In the genomic region with DNA sequence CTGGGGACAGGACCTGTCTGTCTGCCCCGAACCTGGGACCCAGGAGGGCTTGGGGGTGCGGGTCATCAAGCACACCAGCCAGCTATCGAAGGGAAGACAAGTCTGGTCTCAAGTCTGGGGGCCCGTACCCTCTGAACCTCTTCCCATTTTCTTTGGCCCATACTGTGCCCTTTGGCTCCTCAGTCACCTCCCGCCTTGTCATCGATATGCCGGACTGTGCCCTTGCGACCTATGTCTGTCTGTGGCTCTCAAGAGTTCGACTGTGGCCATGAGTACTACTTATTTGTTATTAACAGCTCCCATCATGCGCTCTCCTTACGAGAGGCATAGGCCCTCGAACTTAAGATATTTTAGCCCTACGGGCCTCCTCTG, we compare ENCODE assay signal across 8 mouse cellular contexts. TPM values are rescaled to one million over a fixed set of nuclear protein-coding genes. Genes with fewer than 3 reads are reported as not detected.
A peak's percentile ranks its signal among the peaks of the same experiment; 100 is the strongest.
DNase-seq lines count a peak whose midpoint lies in the region; ATAC-seq and TF ChIP-seq lines count a peak whose summit lies in the region.

No protein-coding gene starts in this region.

- no peaks in the 10 kb centered on the region for H3K27me3 ChIP-seq in erythroblast, embryonic 14.5 days (ENCODE audit: control insufficient read depth)
- H3K27me3 ChIP-seq in thymus, adult 2 months (ENCODE audit: control insufficient read depth, insufficient read depth, low read length) = no peaks in the 10 kb centered on the region
- no peaks in the 10 kb centered on the region for H3K27me3 ChIP-seq in liver, embryonic 15.5 days

- H3K9ac ChIP-seq in liver, embryonic 15.5 days = peak overlapping the region; percentile 84

- peak overlapping the region; percentile 85 for H3K4me2 ChIP-seq in liver, embryonic 15.5 days

- H3K36me3 ChIP-seq in erythroblast, embryonic 14.5 days (ENCODE audit: control insufficient read depth) = peaks cover 36% of the 10 kb centered on the region
- no peaks in the 10 kb centered on the region for H3K36me3 ChIP-seq in thymus, adult 2 months (ENCODE audit: control insufficient read depth, insufficient read depth, low read length)
- H3K36me3 ChIP-seq in liver, embryonic 15.5 days (replicated peaks) = peaks cover 28% of the 10 kb centered on the region

- TF ChIP-seq POLR2A in thymus, adult 2 months (IDR thresholded peaks at IDR 0.05; ENCODE audit: control insufficient read depth, extremely low read depth, insufficient read depth, low read length, poor library complexity) = no peak

- no peak; the same call in 1 of the 2 replicates for ATAC-seq in erythroblast, adult 5-6 weeks (replicated peaks; ENCODE audit: low FRiP score, poor library complexity, severe bottlenecking)
- ATAC-seq in liver, embryonic 15.5 days (ENCODE audit: insufficient read depth) = peak; percentile 5; the same call in 1 of the 2 replicates

- H3K4me1 ChIP-seq in erythroblast, embryonic 14.5 days (ENCODE audit: control insufficient read depth) = peaks cover 63% of the 10 kb centered on the region
- peaks cover 26% of the 10 kb centered on the region for H3K4me1 ChIP-seq in thymus, adult 2 months (replicated peaks; ENCODE audit: control insufficient read depth, insufficient read depth, low read length)
- H3K4me1 ChIP-seq in liver, embryonic 15.5 days (replicated peaks) = peaks cover 46% of the 10 kb centered on the region

- TF ChIP-seq CTCF in thymus, adult 2 months (IDR thresholded peaks at IDR 0.05; ENCODE audit: borderline replicate concordance, control insufficient read depth, extremely low read depth, insufficient read depth, low read length, poor library complexity) = no peak

- H3K27ac ChIP-seq in thymus, adult 2 months (ENCODE audit: control insufficient read depth, insufficient read depth, low read length) = peak overlapping the region; percentile 4; the same call in 1 of the 2 replicates
- peak overlapping the region; percentile 89 for H3K27ac ChIP-seq in liver, embryonic 15.5 days (replicated peaks)

- no peak for DNase-seq in thymus, adult 2 months
- no peak for DNase-seq in thymus, postnatal 0 days (ENCODE audit: low spot score)
- DNase-seq in left cerebral cortex, adult 11 months (ENCODE audit: low spot score) = no peak
- no peak for DNase-seq in layer of hippocampus, adult 9-11 months
- no peak for DNase-seq in right cerebral cortex, postnatal 14 days

- H3K4me3 ChIP-seq in erythroblast, embryonic 14.5 days (replicated peaks) = peak overlapping the region; percentile 100
- peak overlapping the region; percentile 94 for H3K4me3 ChIP-seq in thymus, adult 2 months (ENCODE audit: control insufficient read depth, insufficient read depth, low read length)
- H3K4me3 ChIP-seq in liver, embryonic 15.5 days (replicated peaks) = peak overlapping the region; percentile 91

- 17% methylated on average over 13 of the region's 13 CpGs for WGBS in thymus, adult 2 months
- 4% methylated on average over 13 of the region's 13 CpGs for WGBS in liver, embryonic 15.5 days (ENCODE audit: insufficient replicate concordance)

- no peaks in the 10 kb centered on the region for H3K9me3 ChIP-seq in erythroblast, embryonic 14.5 days (ENCODE audit: control insufficient read depth, low read length)
- H3K9me3 ChIP-seq in liver, embryonic 15.5 days (replicated peaks) = no peaks in the 10 kb centered on the region

RNA-seq across cellular contexts. Expression of gene Lpcat3, which starts 0.6 kb away (rescaled TPM):
- polyA plus RNA-seq in erythroblast, embryonic 14.5 days (2012) = 15.9 and 16.0 TPM in 2 replicates
- 118 and 141 TPM in 2 replicates for total RNA-seq in erythroblast, adult 5-6 weeks (2015; ENCODE audit: low replicate concordance)
- total RNA-seq in erythroblast, adult 5-6 weeks (2017; ENCODE audit: low replicate concordance) = 81.5 and 135 TPM in 2 replicates
- 173 and 184 TPM in 2 replicates for polyA plus RNA-seq in thymus, adult 2 months (2012; rRNA removed)
- polyA plus RNA-seq in thymus, postnatal 0 days (2015; fragmentation: Nextera tagmentation; extraction: Ambion mirVana) = 77.7 and 80.4 TPM in 2 replicates
- 82.0 and 85.6 TPM in 2 replicates for polyA plus RNA-seq in liver, embryonic 15.5 days (2015; fragmentation: Nextera tagmentation; extraction: Ambion mirVana)

RNA-seq across cellular contexts. Expression of gene C1s2, which starts 27.5 kb away (rescaled TPM):
- polyA plus RNA-seq in erythroblast, embryonic 14.5 days (2012) = not detected in 2 replicates
- total RNA-seq in erythroblast, adult 5-6 weeks (2015; ENCODE audit: low replicate concordance) = not detected in 2 replicates
- total RNA-seq in erythroblast, adult 5-6 weeks (2017; ENCODE audit: low replicate concordance) = not detected in 2 replicates
- 0.08 and 0.13 TPM in 2 replicates for polyA plus RNA-seq in thymus, adult 2 months (2012; rRNA removed)
- 0.10 and 0.15 TPM in 2 replicates for polyA plus RNA-seq in thymus, postnatal 0 days (2015; fragmentation: Nextera tagmentation; extraction: Ambion mirVana)
- polyA plus RNA-seq in liver, embryonic 15.5 days (2015; fragmentation: Nextera tagmentation; extraction: Ambion mirVana) = not detected in 2 replicates

RNA-seq across cellular contexts. Expression of gene Emg1, which starts 48.6 kb away (rescaled TPM):
- 13.7 and 19.1 TPM in 2 replicates for polyA plus RNA-seq in erythroblast, embryonic 14.5 days (2012)
- total RNA-seq in erythroblast, adult 5-6 weeks (2015; ENCODE audit: low replicate concordance) = 65.1 and 66.0 TPM in 2 replicates
- total RNA-seq in erythroblast, adult 5-6 weeks (2017; ENCODE audit: low replicate concordance) = 35.8 and 37.2 TPM in 2 replicates
- polyA plus RNA-seq in thymus, adult 2 months (2012; rRNA removed) = 203 and 210 TPM in 2 replicates
- 368 and 388 TPM in 2 replicates for polyA plus RNA-seq in thymus, postnatal 0 days (2015; fragmentation: Nextera tagmentation; extraction: Ambion mirVana)
- 122 and 128 TPM in 2 replicates for polyA plus RNA-seq in liver, embryonic 15.5 days (2015; fragmentation: Nextera tagmentation; extraction: Ambion mirVana)

RNA-seq across cellular contexts. Expression of gene Phb2, which starts 48.7 kb away (rescaled TPM):
- polyA plus RNA-seq in erythroblast, embryonic 14.5 days (2012) = 19.9 and 21.8 TPM in 2 replicates
- total RNA-seq in erythroblast, adult 5-6 weeks (2015; ENCODE audit: low replicate concordance) = 44.2 and 79.4 TPM in 2 replicates
- 70.3 and 70.7 TPM in 2 replicates for total RNA-seq in erythroblast, adult 5-6 weeks (2017; ENCODE audit: low replicate concordance)
- polyA plus RNA-seq in thymus, adult 2 months (2012; rRNA removed) = 150 and 171 TPM in 2 replicates
- polyA plus RNA-seq in thymus, postnatal 0 days (2015; fragmentation: Nextera tagmentation; extraction: Ambion mirVana) = 321 and 329 TPM in 2 replicates
- 242 and 243 TPM in 2 replicates for polyA plus RNA-seq in liver, embryonic 15.5 days (2015; fragmentation: Nextera tagmentation; extraction: Ambion mirVana)
